Mouse (Mus musculus) CH12.LX (cell line): ENCODE data around the gene Acad11.

Experiments
- BHLHE40 ChIP-seq: IDR thresholded peaks from 2 replicates; pipeline ENCODE4 v1.6.1; 2011; ENCODE audit warnings: mild to moderate bottlenecking, low read depth, low read length, improper control_type of control experiment
- CTCF ChIP-seq, 2 experiments: IDR thresholded peaks in 1 of 2; conservative IDR thresholded peaks in 1 of 2; 2 replicates each; pipeline ENCODE4 v1.5.1; 2011 to 2012; ENCODE audit warnings: low read depth in 2 of 2, low read length in 2 of 2, improper control_type of control experiment in 1 of 2, inconsistent platforms in 1 of 2, mild to moderate bottlenecking in 1 of 2, moderate library complexity in 1 of 2
- E2F4 ChIP-seq: IDR thresholded peaks from 2 replicates; pipeline ENCODE4 v1.6.1; 2011; ENCODE audit warnings: low read depth, low read length, improper control_type of control experiment; ENCODE audit not compliant: insufficient replicate concordance
- ETS1 ChIP-seq: conservative IDR thresholded peaks from 2 replicates; pipeline ENCODE4 v1.6.1; 2012; ENCODE audit warnings: low read depth, mild to moderate bottlenecking, inconsistent platforms, low read length, improper control_type of control experiment, moderate library complexity
- MXI1 ChIP-seq: IDR thresholded peaks from 2 replicates; pipeline ENCODE4 v1.6.1; 2011; ENCODE audit warnings: mild to moderate bottlenecking, low read depth, low read length, improper control_type of control experiment
- MYC ChIP-seq: IDR thresholded peaks from 2 replicates; pipeline ENCODE4 v1.6.1; 2011; ENCODE audit warnings: low read depth, mild to moderate bottlenecking, improper control_type of control experiment, low read length
- NRF1 ChIP-seq: IDR thresholded peaks from 2 replicates; pipeline ENCODE4 v1.6.1; 2014; ENCODE audit warnings: low read depth, mild to moderate bottlenecking, inconsistent platforms, low read length, improper control_type of control experiment, moderate library complexity
- POLR2A ChIP-seq: IDR thresholded peaks from 2 replicates; pipeline ENCODE4 v1.6.1; 2011; ENCODE audit warnings: low read depth, mild to moderate bottlenecking, improper control_type of control experiment, low read length

GRCm38 (mm10) chr9:104099060-104099459 is 35.9 kb downstream of the Acad11 start:
- no peak for TF ChIP-seq E2F4
- TF ChIP-seq NRF1: no peak
- no peak for TF ChIP-seq BHLHE40
- TF ChIP-seq POLR2A: no peak
- no peak for TF ChIP-seq MXI1
- no peak for TF ChIP-seq MYC
- no peak for TF ChIP-seq CTCF (conservative IDR thresholded peaks at IDR 0.05 in 1 of 2, IDR thresholded peaks at IDR 0.05 in 1 of 2; ENCODE audit: low read depth in 2 of 2, low read length in 2 of 2)
- TF ChIP-seq ETS1: no peak
